Mouse (Mus musculus) lung, postnatal 36 days (tissue): ENCODE results near the gene Dhrs3.

Source experiments
- DNase-seq: peaks from one replicate; pipeline ENCODE4 v3.0.0; 2022; ENCODE audit warnings: mixed read lengths

Gene Dhrs3

DNA sequence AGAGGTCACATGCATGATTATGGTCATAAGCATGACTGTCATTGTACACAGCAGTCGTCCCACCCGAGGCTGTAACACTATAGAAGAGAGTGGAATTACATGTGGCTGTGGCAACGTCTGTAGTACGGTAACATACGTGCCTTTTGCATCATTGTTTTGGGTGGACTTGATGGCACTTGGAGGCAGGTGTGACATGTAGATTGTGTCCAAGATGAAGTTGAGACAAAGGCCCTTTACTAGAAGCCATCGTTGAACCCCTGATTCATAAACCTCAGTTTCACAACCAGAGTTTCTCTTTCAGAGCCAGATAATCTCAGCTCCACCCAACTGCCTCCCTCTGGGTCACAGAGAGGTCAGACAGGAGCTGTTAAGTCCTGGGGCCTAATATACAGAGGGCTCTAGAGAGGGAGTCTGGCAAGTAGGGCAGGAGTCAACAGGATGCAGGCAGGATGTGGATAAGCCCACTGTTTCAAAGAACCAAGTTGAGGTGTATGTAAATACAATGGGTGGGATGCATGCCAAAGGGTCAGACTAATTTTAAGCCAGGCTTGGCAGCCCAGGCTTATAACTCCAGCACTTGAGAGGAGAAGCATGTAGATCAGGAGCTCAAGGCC, 5.5 kb downstream of the Dhrs3 start:
- peak; percentile 94 for DNase-seq

DNA sequence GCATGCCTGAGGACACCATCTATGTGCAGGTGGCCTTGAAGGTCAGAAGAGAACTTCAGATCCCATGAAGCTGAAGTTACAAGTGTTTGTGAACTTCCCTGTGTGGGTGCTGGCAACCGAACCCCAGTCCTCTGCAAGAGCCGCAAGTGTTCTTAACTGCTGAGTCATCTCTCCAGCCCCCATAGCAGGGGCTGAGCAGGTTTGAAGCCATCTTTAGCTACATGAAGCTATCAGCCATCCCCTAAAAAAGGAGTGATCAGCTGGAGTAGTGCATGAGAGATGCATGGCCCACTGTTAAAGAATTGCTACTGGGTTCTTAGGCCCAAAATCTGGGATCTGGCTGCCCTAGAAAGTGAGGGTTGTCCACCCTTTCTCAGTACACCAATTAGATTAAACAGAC, 6.1 kb downstream of the Dhrs3 start:
- DNase-seq, result no peak

DNA sequence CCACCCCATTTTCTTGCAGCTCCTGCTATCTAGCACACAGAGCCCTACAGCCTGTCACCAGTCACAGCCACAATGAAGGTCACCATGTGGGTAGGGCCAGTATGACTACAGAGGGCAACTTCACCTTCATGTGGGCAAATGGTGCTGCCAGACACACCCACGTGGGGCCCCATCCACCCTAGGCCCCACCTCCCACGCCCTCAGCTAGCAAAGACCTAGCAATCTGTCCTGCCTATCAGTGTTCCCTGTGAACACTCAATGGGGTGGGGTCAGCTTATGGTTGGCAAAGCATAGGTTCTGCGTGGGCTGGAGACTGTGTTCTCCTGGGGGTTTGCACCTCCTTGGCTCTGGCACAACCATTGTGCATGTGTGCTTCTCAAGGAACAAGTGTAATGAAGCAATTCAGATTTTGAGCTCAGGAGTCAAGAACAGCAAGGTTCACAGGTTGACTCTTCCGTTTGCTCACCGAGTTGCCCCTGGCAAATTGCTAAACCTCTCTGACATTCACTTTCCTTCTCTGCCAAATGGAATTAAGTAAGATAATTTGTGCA, 9.0 kb downstream of the Dhrs3 start:
- DNase-seq, result peak; percentile 67

DNA sequence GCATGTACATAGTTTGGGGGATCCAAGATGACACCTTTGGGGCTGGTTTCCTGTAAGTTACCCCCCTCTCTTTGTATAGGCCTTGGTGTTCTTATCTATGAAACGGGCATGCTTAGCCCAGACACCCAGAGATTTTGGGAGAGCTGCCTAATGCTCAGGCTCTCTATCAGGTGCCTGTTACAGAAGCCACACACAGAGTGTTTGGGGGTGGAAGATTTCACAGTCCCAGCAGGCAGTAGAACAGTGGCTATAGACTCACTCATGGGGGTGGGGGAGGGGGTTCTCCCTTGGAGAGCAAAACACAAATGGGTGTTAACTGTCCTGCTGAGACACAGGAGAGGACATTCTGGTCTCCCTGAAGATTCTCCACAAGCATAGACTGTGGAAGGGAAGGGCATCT, 10.5 kb downstream of the Dhrs3 start:
- DNase-seq, result no peak

DNA sequence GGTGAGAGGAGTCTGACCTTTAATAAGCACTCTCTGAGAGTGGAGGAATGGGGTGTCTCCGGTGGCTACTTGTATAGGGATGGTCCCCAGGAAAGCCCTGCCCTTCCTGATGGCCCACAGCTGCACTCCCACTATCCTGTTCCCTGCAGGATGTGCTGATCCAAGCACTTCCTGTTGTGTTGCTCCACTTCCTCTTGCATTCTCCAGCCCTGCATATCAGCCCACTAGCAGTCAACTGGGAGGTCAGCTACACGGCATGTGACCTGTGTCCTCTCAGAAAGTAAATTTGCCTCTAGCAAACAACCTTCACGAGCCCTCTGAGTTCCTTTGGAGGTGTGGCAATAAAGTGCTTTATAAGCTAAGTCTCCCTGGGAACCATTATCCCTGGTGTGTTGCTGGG, 11.3 kb downstream of the Dhrs3 start:
- peak; percentile 88 for DNase-seq

DNA sequence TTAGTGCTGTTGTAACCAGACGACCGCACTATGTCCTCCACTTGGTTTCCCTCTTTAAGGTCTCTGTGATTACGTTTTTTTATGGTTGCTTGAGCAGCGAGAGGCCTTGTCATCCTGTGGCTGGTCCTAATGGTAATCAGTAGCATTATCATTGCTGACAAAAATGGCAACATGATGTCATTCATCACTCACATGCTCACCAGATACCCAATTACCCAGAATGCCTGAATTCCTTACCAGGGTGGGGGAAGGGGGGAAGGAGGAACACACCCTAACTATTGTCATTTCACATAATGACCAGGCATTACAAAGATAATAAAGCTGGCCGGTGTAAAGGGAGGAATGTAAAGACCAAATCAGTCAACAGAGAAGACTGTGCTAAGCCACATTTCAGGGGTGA, 12.5 kb downstream of the Dhrs3 start:
- DNase-seq, result no peak

DNA sequence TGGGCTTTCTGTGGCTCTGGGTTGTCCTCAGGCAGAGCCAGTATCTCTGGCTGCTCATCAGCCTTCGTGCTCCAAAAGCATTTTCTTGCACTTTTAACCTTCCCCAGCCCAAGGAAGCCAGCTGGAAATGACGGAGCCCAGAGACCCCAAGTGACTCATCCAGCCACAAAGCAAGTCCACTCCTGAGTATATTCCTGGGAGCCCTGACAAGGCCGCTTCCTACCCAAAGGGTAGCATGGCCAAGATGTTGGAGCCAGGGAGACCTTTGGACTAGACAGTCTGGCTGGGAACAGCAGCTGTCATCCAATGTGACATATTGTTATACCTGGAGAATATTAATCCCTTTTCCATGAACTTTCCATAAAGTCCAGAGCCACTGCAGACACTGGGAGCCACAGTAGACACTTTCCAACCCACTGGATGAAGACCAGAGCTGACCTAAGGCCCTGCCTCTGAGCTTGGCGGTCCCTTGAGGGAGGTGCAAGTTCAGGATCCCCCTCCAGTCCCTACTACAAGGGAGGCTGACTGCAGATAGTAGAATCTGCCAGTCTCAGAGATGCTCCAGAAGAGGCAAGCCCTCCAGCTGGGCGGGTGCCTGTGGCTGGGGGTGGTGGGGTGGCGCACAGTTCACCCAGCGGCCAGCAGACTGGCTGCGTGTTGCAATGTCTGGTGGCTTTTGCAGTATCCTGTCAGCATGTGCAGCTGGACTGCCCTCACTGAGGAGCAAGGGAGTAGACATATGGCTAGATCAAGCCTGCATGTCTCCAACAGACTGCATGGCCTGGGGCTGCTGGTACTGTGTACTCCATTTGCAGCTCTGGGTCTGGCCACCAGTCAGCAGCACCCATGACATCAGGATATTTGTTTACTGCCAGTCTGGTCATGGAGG, 13.6 kb downstream of the Dhrs3 start:
- peak; percentile 82 for DNase-seq

DNA sequence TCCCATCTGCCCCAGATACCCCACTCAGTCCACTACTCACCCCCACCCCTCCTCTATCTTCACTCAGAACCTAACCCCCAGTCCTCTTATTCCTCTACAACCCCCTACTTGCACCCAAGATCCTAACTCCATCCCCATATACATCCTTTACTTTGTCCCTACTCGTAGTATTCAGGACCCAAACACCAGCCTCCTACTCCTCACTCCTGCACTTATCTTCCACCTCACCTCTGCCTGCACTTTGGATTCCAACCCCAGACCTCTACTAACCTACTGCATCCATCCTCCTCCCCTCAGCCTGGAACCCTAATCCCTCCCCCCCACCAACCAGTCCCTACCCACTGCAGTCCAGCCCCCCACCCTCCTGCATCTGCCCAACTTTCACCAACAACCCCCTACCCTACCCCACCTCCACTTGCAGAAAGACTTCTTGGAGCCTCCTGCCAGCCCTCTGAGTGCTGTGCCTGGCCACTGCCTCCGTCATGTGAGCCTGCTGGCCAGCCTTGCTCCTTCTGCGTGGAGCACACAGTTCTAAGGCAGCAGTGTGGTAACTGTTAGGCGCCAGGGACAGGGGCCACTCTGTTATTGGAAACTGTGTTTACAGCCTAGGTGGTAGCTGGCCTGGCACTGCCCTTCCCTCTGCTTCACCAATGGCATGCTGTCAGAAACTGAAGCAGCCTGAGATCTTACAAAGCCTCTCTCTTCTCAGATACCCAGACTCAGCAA, 14.5 kb downstream of the Dhrs3 start:
- DNase-seq, result peak; percentile 46

DNA sequence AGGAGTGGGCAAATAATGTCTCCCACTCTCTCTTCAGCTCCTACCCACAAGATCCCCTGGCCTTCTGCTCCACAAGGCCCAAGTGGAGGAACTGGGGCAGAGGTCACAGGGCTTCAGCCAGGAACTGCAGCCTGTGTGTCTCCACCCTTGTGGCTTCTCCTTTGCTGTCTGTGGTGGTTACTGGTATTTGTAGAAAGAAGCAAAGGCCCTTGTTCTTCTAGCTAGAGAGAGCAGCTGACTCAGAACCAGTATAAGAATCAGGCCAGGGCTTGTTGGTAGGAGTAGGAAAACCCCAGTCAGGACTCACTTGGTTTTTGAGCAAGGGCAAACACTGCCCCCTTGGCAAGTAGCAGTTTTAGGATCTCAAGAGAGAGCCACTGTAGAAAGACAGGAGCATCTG, 16.2 kb downstream of the Dhrs3 start:
- DNase-seq, result peak; percentile 73

DNA sequence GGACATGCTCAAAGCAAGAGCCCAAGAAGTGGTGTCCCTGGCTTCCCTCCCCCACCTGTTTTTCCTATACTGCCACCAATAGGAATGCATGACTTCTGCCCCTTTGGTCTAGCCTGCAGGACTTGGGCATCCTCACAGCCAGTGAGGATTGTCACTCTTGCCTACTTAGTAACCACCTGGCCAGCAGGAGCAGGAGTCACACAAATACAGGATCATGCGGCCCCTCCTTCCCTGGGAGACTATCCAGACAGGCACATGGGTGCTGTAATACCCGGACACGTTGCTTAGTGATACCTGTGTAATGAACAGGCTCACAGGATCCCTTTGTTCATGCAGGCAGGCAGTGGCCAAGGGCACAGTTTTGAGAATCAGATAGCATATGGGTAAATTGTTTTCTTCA, 17.7 kb downstream of the Dhrs3 start:
- DNase-seq, result no peak

DNA sequence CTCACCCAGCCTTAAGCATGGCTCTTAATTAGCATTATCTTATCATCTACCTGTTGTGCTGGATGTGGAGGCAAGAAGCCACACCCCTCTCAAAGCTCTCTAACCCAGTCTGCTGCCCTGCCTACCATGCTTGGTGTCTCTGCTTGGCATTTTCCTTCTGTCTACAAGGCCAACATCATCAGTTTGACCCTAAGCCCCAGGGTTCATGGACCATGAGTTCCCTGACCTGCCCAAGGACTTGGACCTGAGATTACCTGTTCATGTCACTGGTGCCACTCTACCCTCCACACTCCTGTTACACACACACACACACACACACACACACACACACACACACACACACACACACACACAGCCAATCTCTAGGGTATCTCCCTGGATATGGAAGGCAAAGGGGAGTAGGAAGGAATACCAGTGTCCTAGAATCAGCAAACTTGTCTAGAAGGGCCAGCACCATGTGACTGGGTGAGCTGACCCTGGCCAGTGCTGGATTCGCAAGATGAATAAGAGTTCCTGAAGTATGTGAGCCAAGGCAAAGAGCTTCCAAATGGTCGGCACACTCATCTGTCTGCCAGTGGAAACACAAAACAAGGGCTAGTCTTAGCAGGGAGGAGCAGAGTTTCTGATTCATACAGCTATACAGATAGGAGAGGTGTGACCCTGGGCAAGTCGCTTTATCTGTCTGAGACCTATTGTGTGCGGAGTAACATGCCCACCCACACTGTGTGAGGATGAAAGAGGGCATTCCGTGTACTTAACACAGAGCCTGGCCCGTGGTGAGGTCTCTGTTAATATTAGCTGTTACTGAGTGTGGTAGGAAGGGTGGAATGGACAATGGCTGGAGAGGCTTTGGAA, 20.9 kb downstream of the Dhrs3 start:
- no peak for DNase-seq

DNA sequence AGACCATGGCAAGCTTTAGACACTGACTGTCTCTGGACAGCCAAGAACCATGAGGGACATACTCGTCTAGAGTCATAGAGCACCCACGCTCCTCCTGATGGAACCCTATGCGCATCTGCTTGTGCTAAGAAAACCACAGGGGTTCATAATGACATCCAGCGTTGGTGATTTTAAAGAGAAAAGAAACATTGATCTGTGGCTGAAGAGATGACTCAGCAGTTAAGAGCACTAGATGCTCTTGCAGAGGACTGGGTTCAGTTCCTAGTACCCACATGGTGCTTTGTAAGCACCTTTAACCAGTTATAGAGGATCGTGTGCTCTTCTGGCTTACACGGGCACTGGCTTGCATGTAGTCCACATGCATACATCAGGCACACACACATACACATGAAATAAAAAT, 23.9 kb downstream of the Dhrs3 start:
- no peak for DNase-seq

DNA sequence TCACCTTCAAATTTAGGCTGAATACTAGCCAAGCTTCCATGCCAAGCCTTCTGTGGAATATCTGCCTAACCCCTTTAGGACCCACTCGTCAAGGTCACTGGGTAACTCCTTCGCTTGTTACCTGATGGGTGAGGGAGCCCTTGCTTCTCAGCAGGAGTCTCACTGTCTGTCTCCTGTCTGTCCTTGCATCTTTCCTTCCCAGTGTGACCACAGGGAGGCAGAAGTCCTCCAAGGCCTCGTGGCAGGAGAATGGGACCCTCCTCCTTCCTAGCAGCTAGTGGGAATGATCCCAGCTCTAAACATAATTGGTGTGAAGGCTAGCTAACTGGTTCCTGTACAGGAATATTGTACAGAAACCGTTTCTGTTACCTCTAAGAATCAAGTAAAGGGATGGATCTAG, 24.5 kb downstream of the Dhrs3 start:
- no peak for DNase-seq

DNA sequence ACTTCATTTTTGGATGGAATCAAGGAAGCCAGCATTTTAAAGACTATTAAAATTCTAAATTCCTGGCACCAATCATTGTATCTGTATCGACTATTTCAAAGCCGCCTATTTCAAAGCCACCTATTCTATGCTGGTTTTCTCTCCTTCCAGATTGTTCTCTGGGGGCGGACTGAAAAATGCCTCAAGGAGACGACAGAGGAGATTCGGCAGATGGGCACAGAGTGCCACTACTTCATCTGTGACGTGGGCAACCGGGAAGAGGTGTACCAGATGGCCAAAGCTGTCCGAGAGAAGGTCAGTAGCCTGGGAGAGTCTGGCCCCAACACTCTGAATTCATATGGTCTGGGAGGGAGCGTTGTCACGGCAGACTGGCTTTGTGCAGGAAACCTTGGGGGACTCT, 25.9 kb downstream of the Dhrs3 start:
- DNase-seq, result no peak

DNA sequence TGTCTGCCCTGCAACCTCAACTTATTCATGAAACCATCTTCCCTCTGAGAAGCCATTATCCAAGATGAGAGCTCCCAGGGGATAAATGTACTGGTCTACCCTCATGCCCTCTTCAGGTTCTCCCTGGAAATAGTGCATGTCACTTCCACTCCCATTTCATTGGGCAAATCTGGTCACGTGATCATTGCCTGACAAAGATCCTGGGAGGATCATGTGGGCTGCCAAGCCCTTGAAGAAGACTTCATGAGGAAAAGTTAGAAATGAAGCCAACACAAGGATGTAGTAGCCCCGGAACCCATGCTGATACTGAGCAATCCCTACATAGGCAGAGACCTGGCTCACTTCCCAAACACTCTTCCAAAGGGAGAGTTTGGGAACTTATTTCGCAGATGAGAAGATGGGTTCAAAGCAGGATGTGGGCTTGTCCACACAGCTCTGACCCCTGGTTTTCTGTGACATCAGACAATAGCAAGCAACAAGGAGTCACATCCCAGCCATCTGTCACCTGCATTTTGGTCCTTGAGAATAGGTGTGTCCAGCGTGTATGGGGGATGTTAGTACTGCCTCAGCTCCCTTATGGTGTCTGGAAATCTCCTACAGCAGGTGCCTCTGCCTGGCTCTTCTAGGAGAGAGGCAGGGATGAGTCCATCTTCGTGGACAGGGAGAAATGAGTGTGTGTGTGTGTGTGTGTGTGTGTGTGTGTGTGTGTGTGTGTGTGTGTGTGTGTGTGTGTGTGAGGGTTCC, 36.2 kb downstream of the Dhrs3 start:
- DNase-seq, result no peak

DNA sequence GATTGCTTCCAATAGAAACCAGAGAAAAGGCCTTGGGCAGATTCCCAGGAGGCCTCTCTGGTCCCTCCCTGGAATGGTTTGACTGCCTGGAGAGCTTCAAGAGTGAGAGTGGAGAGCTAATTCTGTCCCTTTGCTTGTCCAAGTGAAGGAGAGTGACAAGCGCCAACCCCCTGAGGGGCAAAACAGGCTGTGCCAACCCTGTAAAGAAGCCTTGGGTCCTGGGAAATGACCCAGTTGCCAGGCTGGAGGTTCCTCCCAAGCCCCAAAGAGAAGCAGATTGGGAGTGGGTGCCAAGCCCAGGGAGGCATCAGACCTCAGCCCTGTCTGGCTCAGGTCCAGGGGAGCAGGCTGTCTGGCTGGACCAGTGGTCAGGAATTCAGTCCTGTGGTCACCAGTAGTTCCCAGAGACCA, 37.2 kb downstream of the Dhrs3 start:
- peak; percentile 80 for DNase-seq

DNA sequence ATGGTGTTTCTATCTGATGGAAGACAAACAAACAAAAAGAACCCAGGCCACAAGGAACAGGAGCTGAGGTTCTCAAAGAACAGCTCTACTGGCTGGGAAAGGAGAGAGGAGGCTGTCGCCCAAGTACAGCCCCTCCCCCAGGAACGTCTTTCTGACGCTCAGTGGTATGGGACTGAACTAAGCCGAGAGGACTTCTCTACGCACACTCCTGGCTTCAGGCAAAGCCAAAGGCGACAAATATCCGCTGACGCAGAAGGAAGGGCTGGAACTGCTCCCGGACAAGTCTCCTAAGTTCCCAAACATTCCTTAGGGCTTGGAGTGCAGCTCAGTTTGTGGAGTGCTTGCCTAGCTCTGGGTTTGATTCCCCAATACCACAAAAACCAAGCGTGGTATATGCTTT, 37.7 kb downstream of the Dhrs3 start:
- DNase-seq, result peak; percentile 95

DNA sequence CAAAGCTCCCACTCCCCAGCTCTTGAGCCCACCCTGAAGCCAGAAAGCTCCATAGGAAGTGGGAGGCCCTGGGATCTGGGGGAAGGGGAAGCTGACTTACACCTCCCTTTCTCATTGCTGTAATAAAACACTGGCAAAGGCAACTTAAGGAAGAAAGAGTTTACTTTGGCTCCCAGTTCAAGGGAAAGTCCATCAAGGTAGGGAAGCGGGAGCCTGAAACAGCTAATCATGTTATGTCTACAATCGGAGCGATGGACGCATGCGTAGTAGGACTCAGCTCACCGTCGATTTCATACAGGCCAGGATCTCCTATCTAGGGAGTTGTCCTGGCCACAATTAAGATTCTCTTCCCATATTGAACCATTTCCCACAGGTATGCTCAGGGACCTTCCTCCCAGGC, 38.5 kb downstream of the Dhrs3 start:
- peak; percentile 74 for DNase-seq

DNA sequence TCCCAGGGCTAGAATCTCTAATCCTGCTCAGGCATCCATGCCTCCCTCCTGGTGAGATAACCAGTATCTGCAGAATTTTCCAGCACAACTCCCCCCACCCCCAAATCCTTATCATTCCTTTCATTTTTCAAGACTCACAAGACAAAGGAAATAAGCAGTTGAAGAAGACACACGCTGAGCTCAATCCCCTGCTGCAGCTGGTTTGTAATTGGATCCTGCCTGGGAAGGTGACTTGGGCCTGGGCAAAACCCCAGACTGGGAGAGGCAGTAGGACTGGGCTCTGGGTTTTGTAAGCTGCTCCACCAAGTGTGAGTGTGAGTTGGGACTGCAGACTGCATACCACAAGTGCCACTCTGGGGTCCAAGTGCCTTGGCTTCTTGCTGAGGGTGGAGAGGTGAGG, 41.9 kb downstream of the Dhrs3 start:
- DNase-seq, result no peak

DNA sequence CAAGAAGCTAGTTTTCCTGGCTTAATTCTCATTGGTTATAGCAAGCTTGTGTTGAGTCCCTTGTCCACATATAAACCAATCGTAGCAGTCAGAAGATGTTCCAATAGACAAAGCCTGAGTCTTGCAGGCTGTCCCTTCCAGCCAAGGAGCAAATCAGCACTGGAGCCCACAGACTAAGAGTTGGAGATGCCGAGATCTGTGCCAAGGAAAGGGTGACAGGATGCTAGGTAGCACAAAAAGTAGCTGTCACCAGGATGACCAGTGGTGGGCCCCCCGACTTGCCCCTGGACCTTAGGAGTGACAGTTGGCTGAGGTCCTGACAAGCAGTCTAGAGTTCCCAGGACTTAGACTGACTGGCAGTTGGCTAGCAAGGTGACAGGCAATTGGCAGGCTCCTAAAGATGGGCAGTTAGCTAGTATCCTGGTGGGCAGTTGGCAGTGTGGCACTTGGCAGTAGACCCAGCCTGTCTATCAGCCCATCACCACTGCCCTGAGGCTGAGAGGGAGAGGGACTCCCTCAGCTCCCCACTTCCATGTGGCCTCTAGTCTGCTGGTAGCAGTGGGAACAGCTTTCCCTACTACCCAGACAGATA, 44.0 kb downstream of the Dhrs3 start:
- DNase-seq, result no peak

DNA sequence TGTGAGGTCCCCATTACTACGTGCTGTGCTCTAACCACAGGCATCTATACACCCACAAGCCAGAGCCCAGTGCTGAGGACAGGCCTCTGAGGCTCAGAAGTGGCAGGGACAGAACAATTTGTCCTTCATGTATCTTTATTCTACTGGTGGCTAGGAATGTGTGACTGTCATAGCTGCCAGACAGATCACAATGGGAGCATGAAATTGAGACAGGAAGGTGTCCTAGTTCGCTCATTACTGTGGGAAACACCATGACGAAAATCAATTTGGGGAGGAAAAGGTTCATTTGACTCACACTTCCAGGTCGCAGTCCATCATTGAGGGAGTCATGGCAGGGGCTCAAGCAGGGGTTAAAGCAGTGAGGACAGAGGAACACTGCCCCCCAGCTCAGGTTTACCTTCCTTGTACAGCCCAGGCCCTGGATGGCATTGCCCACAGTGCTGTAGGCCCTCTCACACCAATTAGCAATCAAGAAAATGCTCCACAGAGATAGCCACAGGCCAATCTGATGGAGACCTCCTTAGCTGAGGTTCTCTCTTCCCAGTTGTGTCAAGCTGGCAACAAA, 47.3 kb downstream of the Dhrs3 start:
- no peak for DNase-seq
